Mouse (Mus musculus): ENCODE results near the gene Wdr31.

DNA sequence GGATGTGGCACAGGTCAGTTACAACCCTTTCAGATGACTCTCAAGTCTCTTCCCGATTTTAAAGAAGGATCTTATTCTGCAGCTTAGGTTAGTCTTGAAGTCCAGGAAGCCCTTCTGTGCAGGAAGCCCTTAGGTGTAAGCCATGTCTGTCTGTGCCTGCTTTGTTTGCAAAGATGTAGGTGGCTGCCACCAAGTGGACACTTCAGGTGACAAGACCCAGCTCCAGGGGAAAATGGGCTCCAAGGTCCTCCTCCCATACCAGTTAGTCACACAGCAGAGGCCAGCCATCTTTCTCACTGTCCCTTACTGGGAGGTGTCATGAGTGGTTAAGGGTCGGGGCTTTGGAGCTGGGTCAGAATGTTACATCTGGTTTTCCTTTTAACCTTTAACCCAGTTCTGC is 36.1 kb upstream of the Wdr31 start:
- TF ChIP-seq CTCF (IDR thresholded peaks at IDR 0.05; ENCODE audit: extremely low read depth, insufficient read depth, low read length) (peak; percentile 35), POLR2A (IDR thresholded peaks at IDR 0.05; ENCODE audit: extremely low read depth, insufficient read depth, low read length) (no peak)

Data from cortical plate, adult 2 months (tissue).